Mouse (Mus musculus) hindbrain, embryonic 15.5 days (tissue): ENCODE data around the gene Efcab12. TPM values are rescaled to one million over a fixed set of nuclear protein-coding genes. Genes with fewer than 3 reads are reported as not detected.
A peak's percentile ranks its signal among the peaks of the same experiment; 100 is the strongest.
"Not testable (repeated sequence)": the region's sequence is repeated elsewhere in the genome, so short reads cannot be mapped to it uniquely, and the experiment has no call there.

ENCODE experiments used
- ATAC-seq: fragments of 200-750 bp; cut with Nextera tagmentation; 2 replicates; pipeline ENCODE4 v1.8.0; 2017; ENCODE audit warnings: low read depth, moderate number of reproducible peaks, moderate TSS enrichment; ENCODE audit not compliant: low FRiP score
- H3K27ac ChIP-seq: fragments of 300-500 bp; sonication (generic); replicated peaks from 2 replicates; pipeline ENCODE4 v1.5.1; 2015; ENCODE audit warnings: mild to moderate bottlenecking, inconsistent platforms
- H3K27me3 ChIP-seq: fragments of 300-500 bp; sonication (generic); 2 replicates; pipeline ENCODE4 v1.6.1; 2015; ENCODE audit warnings: control low read depth, inconsistent platforms
- H3K36me3 ChIP-seq: fragments of 300-500 bp; sonication (generic); 2 replicates; pipeline ENCODE4 v1.6.1; 2015; ENCODE audit warnings: control low read depth, inconsistent platforms
- H3K4me1 ChIP-seq: fragments of 300-500 bp; sonication (generic); replicated peaks from 2 replicates; pipeline ENCODE4 v1.6.1; 2015; ENCODE audit warnings: control low read depth, inconsistent platforms
- H3K4me2 ChIP-seq: fragments of 300-500 bp; sonication (generic); 2 replicates; pipeline ENCODE4 v1.6.1; 2015; ENCODE audit warnings: moderate library complexity, mild to moderate bottlenecking, inconsistent platforms
- H3K4me3 ChIP-seq: fragments of 300-500 bp; sonication (generic); 2 replicates; pipeline ENCODE4 v1.5.1; 2015; ENCODE audit warnings: mild to moderate bottlenecking, inconsistent platforms
- H3K9ac ChIP-seq: fragments of 300-500 bp; sonication (generic); 2 replicates; pipeline ENCODE4 v1.6.1; 2015; ENCODE audit warnings: inconsistent platforms
- H3K9me3 ChIP-seq: fragments of 300-500 bp; sonication (generic); 2 replicates; pipeline ENCODE4 v1.6.1; 2016; ENCODE audit warnings: control low read depth, inconsistent platforms
- WGBS: fragments of 180-500 bp; shearing (Covaris S2); methylation state at CpG from one replicate; pipeline ENCODE4 v1.1.7; 2015; 5-methylcytosine and 5-hydroxymethylcytosine counted together
- polyA plus RNA-seq: library from polyadenylated mRNA; unstranded; fragments of >200 nt; fragmentation: Nextera tagmentation; extraction: Ambion mirVana; gene quantifications from 2 replicates; pipeline ENCODE4 v1.2.1, GENCODE M21; 2015

Efcab12 gene
- polyA plus RNA-seq = 2.6 and 2.9 TPM in 2 replicates

- peaks cover 2% of the 10 kb centered on the region; the same call in 1 of the 2 replicates for H3K36me3 ChIP-seq
- H3K4me3 ChIP-seq = peak within 1 kb of the TSS; percentile 36
- peak within 1 kb of the TSS; percentile 15; the same call in 1 of the 2 replicates for H3K9ac ChIP-seq
- no peaks in the 10 kb centered on the region for H3K27me3 ChIP-seq
- H3K27ac ChIP-seq = peak within 1 kb of the TSS; percentile 23; the same call in 1 of the 2 replicates
- peaks cover 13% of the 10 kb centered on the region for H3K4me1 ChIP-seq
- peak within 1 kb of the TSS; percentile 65 for H3K4me2 ChIP-seq
- ATAC-seq = peak; percentile 95
- no peaks in the 10 kb centered on the region for H3K9me3 ChIP-seq
- 2% methylated on average over 19 of the region's 19 CpGs for WGBS
These were observed at the start of gene Efcab12 for GRCm38 (mm10) chr6:115838161-115838597. TSS of gene Efcab12 (minus strand) at chr6:115838412.

GRCm38 (mm10) chr6:115886894-115887293, 48.7 kb upstream of the Efcab12 start:
- Histone ChIP-seq H3K9ac (no peak overlapping the region), H3K4me3 (no peak overlapping the region), H3K4me1 (peaks cover 11% of the 10 kb centered on the region), H3K27me3 (no peaks in the 10 kb centered on the region), H3K4me2 (no peak overlapping the region), H3K27ac (no peak overlapping the region), H3K9me3 (no peaks in the 10 kb centered on the region), H3K36me3 (peaks cover 46% of the 10 kb centered on the region)
- WGBS = 68% methylated on average over 4 of the region's 4 CpGs
- no peak for ATAC-seq

- no peaks in the 10 kb centered on the region for H3K4me1 ChIP-seq
- ATAC-seq = no peak
- H3K9me3 ChIP-seq = no peaks in the 10 kb centered on the region
- no peaks in the 10 kb centered on the region for H3K27me3 ChIP-seq
- H3K9ac ChIP-seq = no peak overlapping the region
- no peak overlapping the region for H3K4me3 ChIP-seq
- peaks cover 46% of the 10 kb centered on the region for H3K36me3 ChIP-seq
- H3K4me2 ChIP-seq = no peak overlapping the region
- H3K27ac ChIP-seq = no peak overlapping the region
These were observed 45.8 kb upstream of the Efcab12 start for GRCm38 (mm10) chr6:115884018-115884417.

- H3K9ac ChIP-seq = no peak overlapping the region
- H3K4me1 ChIP-seq = no peaks in the 10 kb centered on the region
- H3K4me3 ChIP-seq = no peak overlapping the region
- peaks cover 25% of the 10 kb centered on the region for H3K36me3 ChIP-seq
- no peaks in the 10 kb centered on the region for H3K27me3 ChIP-seq
- H3K27ac ChIP-seq = no peak overlapping the region
- H3K9me3 ChIP-seq = no peaks in the 10 kb centered on the region
- WGBS = 94% methylated on average over 8 of the region's 8 CpGs
- ATAC-seq = no peak
- no peak overlapping the region for H3K4me2 ChIP-seq
These were observed 42.5 kb upstream of the Efcab12 start for GRCm38 (mm10) chr6:115880751-115881150.

GRCm38 (mm10) chr6:115879736-115880135, 41.5 kb upstream of the Efcab12 start:
- no peaks in the 10 kb centered on the region for H3K9me3 ChIP-seq
- H3K4me1 ChIP-seq = no peaks in the 10 kb centered on the region
- H3K4me2 ChIP-seq = no peak overlapping the region
- H3K27me3 ChIP-seq = no peaks in the 10 kb centered on the region
- no peak overlapping the region for H3K27ac ChIP-seq
- H3K9ac ChIP-seq = no peak overlapping the region
- no peak for ATAC-seq
- H3K4me3 ChIP-seq = no peak overlapping the region
- WGBS = 84% methylated on average over 6 of the region's 6 CpGs
- H3K36me3 ChIP-seq = peaks cover 18% of the 10 kb centered on the region

GRCm38 (mm10) chr6:115878694-115879093, 40.5 kb upstream of the Efcab12 start:
- 84% methylated on average over 6 of the region's 6 CpGs for WGBS
- no peaks in the 10 kb centered on the region for H3K9me3 ChIP-seq
- no peak overlapping the region for H3K4me2 ChIP-seq
- no peaks in the 10 kb centered on the region for H3K4me1 ChIP-seq
- no peak overlapping the region for H3K9ac ChIP-seq
- ATAC-seq = no peak
- peaks cover 10% of the 10 kb centered on the region for H3K36me3 ChIP-seq
- no peak overlapping the region for H3K27ac ChIP-seq
- no peaks in the 10 kb centered on the region for H3K27me3 ChIP-seq
- H3K4me3 ChIP-seq = no peak overlapping the region

- Histone ChIP-seq H3K4me3 (no peak overlapping the region), H3K4me1 (no peaks in the 10 kb centered on the region), H3K4me2 (no peak overlapping the region), H3K36me3 (peaks cover 10% of the 10 kb centered on the region), H3K9me3 (no peaks in the 10 kb centered on the region), H3K9ac (no peak overlapping the region), H3K27ac (no peak overlapping the region), H3K27me3 (no peaks in the 10 kb centered on the region)
- no peak for ATAC-seq
- 91% methylated on average over 2 of the region's 2 CpGs for WGBS
These were observed 39.0 kb upstream of the Efcab12 start for GRCm38 (mm10) chr6:115877239-115877638.

GRCm38 (mm10) chr6:115871318-115871717, 33.1 kb upstream of the Efcab12 start:
- not testable (repeated sequence) for H3K27ac ChIP-seq, H3K4me2 ChIP-seq, H3K9me3 ChIP-seq, ATAC-seq, H3K9ac ChIP-seq, H3K4me3 ChIP-seq, H3K4me1 ChIP-seq, H3K27me3 ChIP-seq, H3K36me3 ChIP-seq
- WGBS = no CpG with 5 or more reads among the region's 3 CpGs

GRCm38 (mm10) chr6:115867157-115867556, 28.9 kb upstream of the Efcab12 start:
- H3K4me2 ChIP-seq, H3K9ac ChIP-seq, H3K27me3 ChIP-seq, H3K27ac ChIP-seq, H3K9me3 ChIP-seq, H3K4me1 ChIP-seq, H3K4me3 ChIP-seq, ATAC-seq: not testable (repeated sequence)
- H3K36me3 ChIP-seq = 0 out of 2 replicates have a peak, but pooled peaks cover 11% of the 10 kb centered on the region
- WGBS = no CpG with 5 or more reads among the region's 3 CpGs

GRCm38 (mm10) chr6:115865246-115865645, 27.0 kb upstream of the Efcab12 start:
- 95% methylated on average over 4 of the region's 4 CpGs for WGBS
- no peaks in the 10 kb centered on the region for H3K27me3 ChIP-seq
- no peak for ATAC-seq
- no peak overlapping the region for H3K9ac ChIP-seq
- no peak overlapping the region for H3K4me2 ChIP-seq
- no peak overlapping the region for H3K27ac ChIP-seq
- no peaks in the 10 kb centered on the region for H3K4me1 ChIP-seq
- no peak overlapping the region for H3K4me3 ChIP-seq
- H3K9me3 ChIP-seq = no peaks in the 10 kb centered on the region
- 0 out of 2 replicates have a peak, but pooled peaks cover 11% of the 10 kb centered on the region for H3K36me3 ChIP-seq

GRCm38 (mm10) chr6:115863340-115863841, 25.2 kb upstream of the Efcab12 start:
- 0 out of 2 replicates have a peak, but pooled peaks cover 11% of the 10 kb centered on the region for H3K36me3 ChIP-seq
- H3K4me1 ChIP-seq = no peaks in the 10 kb centered on the region
- no peak for ATAC-seq
- no peak overlapping the region for H3K9ac ChIP-seq
- no peak overlapping the region for H3K4me2 ChIP-seq
- no peak overlapping the region for H3K27ac ChIP-seq
- no peak overlapping the region for H3K4me3 ChIP-seq
- H3K27me3 ChIP-seq = no peaks in the 10 kb centered on the region
- WGBS = 71% methylated on average over 7 of the region's 7 CpGs
- no peaks in the 10 kb centered on the region for H3K9me3 ChIP-seq

- WGBS = 68% methylated on average over 7 of the region's 7 CpGs
- ATAC-seq = no peak
- Histone ChIP-seq H3K27ac (no peak overlapping the region), H3K36me3 (0 out of 2 replicates have a peak, but pooled peaks cover 11% of the 10 kb centered on the region), H3K4me1 (no peaks in the 10 kb centered on the region), H3K9ac (no peak overlapping the region), H3K9me3 (no peaks in the 10 kb centered on the region), H3K4me3 (no peak overlapping the region), H3K4me2 (no peak overlapping the region), H3K27me3 (no peaks in the 10 kb centered on the region)
These were observed 21.9 kb upstream of the Efcab12 start for GRCm38 (mm10) chr6:115860027-115860556.

- H3K9me3 ChIP-seq = no peaks in the 10 kb centered on the region
- 68% methylated on average over 4 of the region's 4 CpGs for WGBS
- no peak overlapping the region for H3K27ac ChIP-seq
- no peaks in the 10 kb centered on the region for H3K27me3 ChIP-seq
- H3K36me3 ChIP-seq = 0 out of 2 replicates have a peak, but pooled peaks cover 3% of the 10 kb centered on the region
- H3K4me2 ChIP-seq = no peak overlapping the region
- H3K4me3 ChIP-seq = no peak overlapping the region
- no peaks in the 10 kb centered on the region for H3K4me1 ChIP-seq
- no peak overlapping the region for H3K9ac ChIP-seq
- no peak for ATAC-seq
These were observed 21.0 kb upstream of the Efcab12 start for GRCm38 (mm10) chr6:115859258-115859657.
